Mouse (Mus musculus) kidney, adult 2 months (tissue): Measurements from ENCODE around the gene Ptprm.

Experiments
- CTCF ChIP-seq: fragments of 200-500 bp; conservative IDR thresholded peaks from 2 replicates; pipeline ENCODE4 v1.5.1; 2011; ENCODE audit warnings: low read depth, mild to moderate bottlenecking, control low read depth, low read length, moderate library complexity, mixed read lengths; ENCODE audit not compliant: insufficient read depth, insufficient read length
- POLR2A ChIP-seq: fragments of 200-500 bp; IDR thresholded peaks from one replicate; pipeline ENCODE4 v1.6.1; 2011; ENCODE audit warnings: low read depth, low read length, control low read depth

DNA sequence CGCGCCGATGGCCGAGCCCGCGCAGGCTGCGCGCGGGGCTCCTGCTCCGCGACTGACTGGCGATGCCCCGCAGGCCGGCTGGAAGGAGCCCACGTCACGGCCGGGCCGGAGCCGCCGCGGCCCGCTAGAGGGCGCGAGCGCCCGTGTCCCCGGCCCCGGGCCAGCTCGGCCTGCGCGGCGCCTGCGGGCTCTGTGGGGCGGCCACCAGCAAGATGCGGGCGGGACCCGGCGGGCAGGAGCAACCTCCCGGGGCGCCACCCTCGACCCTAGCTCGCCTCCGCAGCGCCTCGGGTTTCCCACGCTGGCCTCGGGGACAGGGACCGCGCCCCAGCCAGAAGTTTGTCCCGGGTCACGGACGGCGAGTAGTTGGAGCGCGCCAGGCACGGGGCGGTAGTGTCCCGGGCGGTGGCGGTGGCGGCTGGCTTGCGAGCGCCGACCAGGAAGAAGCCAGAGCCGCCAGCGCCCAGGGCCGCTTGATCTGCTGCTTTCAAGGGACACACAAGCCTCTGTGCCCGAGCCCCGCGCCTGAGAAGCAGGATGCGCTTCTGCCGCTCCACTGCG, at the start of gene Ptprm:
- TF ChIP-seq CTCF: peak; percentile 41; the same call in 1 of the 2 replicates
- peak; percentile 7 for TF ChIP-seq POLR2A
